Mouse (Mus musculus) urinary bladder, postnatal 25 days (tissue): ENCODE data around the gene Kcnk16.
"Not testable (repeated sequence)": the region's sequence is repeated elsewhere in the genome, so short reads cannot be mapped to it uniquely, and the experiment has no call there.

ENCODE experiments used
- DNase-seq: peaks from one replicate; pipeline ENCODE4 v3.0.0; 2022; ENCODE audit warnings: low spot score

The Kcnk16 gene

DNA sequence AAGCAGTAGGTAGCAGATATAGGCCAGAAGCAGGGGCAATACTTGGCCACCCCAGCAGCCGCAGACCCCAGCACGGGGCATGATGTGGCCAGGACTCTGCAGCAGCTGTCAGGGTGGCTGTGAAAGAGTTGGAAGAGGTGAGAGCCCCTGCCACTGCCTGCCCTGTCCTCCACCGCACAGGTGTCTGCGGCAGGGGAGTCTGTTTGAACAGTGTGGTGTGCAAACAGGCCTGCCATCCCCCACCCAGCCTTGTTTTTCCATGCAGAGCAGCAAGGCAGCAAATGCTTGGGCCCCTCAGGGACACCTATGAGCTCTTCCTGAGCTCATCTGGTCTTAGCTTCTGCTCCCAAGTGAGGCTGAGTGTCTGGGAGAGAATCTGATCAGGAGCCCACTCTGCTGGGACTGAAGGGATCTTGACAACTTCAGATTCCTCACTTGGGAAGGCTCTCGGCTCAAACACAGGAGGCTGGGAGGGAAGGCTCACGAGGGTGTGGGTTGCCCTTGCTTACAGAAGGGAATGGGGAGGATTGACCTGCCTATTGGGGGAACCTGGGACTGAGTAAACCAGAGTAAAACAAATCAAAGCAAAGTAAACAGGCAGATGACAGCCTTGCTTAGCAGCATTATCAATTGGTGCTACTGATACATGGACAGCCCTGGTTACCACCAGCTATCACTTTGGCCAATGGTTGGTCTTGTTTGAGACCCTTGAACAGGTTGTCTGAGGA lies at the start of gene Kcnk16:
Gene Kcnk16 (minus strand): TSS at position 118 of the 728 bp plus-strand sequence.
- DNase-seq, result no peak

DNA sequence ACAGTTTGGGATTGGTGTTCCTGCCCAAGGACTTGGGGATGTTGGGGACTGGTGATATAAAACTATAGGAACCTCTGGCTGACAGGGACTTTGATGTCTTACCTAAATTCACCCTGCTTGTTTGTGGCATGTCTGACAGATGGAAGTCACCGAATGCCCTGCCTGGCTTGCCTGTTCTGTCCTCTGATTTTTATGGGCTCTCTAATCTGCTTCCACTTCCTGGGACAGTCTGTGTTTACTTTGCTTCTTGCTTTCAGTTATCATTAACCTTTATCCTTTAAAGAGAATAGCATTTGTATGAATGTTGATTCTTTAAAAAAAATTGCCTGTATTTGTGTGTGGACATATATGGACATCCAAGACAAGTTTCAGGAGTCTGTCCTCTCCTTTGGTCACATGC lies 46.1 kb upstream of the Kcnk16 start:
- no peak for DNase-seq

DNA sequence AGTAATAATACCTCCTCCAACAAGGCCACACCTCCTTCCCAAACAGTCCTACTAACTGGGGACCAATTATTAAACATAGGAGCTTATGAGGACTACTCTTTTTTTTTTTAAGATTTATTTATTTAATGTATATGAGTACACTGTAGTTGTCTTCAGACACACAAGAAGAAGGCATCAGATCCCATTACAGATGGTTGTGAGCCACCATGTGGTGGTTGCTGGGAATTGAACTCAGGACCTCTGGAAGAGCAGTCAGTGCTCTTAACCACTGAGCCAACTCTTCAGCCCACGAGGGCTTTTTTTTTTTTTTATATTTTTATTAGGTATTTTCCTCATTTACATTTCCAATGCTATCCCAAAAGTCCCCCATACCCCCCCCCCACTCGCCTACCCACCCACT lies 36.1 kb upstream of the Kcnk16 start:
- DNase-seq, result not testable (repeated sequence)

DNA sequence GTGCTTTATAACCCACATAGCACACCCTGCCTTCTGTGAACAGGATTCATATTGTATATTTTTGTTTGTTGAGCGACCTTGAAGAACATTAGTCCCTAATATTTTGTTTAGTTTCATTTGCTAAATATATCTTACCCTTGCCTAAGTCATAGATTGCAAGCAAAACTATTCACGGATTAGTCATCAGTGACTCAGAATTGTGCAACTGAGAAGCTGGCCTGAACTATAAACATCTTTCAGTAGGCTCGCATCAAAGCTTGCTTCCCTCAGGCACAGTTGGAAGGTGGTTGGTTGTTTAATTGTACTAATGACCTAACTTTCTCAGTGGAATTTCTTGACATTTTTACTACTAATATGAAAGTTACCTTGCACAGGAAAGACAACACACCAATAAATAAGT lies 29.1 kb upstream of the Kcnk16 start:
- DNase-seq, result no peak

DNA sequence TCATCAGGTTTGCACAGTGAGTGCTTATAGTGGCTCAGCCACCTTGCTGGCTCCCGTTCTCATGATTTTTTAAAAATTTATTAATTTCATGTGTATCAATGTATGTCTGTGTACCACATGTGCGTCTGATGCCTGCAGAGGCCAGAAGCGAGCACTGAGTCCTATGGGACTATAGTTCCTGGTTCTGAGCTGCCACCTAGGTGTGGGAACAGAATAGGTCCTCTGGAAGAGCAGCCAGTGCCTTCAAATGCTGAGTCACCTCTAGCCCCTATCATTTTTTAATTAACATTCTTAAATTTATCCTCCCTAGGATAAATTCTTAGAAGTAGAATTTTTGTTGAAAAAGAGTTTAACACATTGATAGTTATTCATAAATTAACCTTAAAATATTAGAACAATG lies 28.6 kb upstream of the Kcnk16 start:
- no peak for DNase-seq

DNA sequence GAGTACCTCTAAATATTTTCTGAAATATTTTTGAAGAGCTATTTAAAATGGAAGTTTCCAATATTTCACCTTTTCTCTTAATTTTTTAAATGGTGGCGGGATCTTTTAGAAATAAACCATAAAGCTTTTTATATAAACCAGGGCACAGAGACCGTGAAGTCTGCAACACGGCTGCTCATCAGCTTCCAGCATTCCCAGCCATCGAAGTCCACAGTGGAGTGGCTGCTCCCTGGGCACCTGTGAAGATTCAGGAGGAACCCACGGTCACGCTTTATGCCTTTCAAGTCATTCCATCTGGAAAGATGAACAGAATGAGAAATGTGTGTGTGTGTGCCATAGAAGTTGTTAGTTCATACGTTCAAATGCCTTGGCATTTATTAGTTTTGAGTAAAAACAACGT lies 25.9 kb upstream of the Kcnk16 start:
- no peak for DNase-seq

DNA sequence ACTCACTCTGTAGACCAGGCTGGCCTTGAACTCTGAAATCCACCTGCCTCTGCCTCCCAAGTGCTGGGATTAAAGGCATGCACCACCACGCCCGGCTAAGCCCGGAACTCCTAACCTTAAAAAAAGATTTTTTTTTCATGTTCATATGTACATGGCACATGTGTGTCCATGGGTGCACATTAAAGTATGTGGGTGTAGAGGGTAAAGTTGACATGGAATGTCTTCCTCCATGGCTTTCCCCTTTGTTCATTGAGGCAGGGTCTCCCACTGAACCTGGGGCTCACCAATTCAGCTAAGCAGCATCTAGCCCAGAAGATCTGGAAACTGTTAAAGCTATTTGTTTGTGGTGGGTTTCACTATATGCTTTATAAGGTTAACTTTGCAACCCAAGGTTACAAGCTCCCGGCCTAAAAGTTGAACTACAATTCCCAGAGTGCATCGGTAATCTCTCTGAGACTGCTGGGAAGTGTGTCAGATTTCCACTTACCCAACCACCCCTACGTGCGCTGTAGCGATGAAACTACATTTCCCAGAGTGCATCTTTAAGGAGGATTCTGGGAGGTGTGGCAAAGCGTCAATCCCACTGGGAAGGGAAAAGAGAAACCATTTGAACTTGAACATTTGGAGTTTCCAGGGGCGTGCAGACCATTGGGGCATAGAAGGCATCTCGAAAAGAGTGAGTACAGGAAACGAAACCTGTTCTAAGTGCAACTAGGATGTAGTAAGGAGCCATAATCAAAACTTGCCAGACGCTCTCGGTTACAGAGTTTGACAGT lies 25.3 kb upstream of the Kcnk16 start, which contains the start of gene Nudt13:
Gene Nudt13 (plus strand): TSS at position 581 of the 776 bp plus-strand sequence.
- peak; percentile 59 for DNase-seq

DNA sequence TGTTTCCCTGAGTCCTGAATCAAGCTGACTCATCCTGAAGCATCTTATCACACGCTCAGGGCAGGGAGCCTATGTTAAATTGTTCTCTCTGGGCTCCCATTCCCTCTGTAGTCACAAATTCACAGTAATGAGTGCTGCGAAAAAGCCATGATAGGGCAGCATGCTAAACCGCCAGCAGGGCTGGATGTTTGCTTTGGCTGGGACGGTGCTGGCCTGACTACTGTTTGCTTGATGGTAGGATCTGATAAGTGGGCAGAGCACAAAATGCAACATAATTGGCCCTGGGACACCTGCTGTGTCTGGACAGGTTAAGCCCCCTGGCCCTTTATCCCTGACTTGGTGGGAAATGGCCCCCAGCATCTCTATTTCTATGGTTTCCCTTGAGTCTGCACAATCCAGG lies 22.4 kb upstream of the Kcnk16 start:
- DNase-seq, result no peak

DNA sequence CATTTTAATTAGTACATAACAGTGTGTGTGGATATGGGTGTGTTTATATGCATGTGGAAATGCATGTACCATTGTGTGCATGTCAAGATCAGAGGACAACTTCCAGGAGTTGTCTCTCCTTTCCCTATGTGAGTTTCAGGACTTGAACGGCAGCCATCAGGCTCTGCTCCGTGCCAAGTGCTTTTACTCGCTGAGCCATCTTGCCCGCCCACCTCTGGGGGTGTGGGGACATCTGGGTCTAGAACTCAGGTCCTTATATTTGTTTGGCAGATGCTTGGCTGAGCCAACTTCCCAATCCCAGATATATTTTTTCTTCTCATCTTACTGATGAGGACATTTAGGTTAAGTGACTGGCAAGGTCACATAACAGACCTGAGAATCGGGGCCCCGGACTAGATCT lies 578 bp downstream of the Kcnk16 start:
- no peak for DNase-seq

DNA sequence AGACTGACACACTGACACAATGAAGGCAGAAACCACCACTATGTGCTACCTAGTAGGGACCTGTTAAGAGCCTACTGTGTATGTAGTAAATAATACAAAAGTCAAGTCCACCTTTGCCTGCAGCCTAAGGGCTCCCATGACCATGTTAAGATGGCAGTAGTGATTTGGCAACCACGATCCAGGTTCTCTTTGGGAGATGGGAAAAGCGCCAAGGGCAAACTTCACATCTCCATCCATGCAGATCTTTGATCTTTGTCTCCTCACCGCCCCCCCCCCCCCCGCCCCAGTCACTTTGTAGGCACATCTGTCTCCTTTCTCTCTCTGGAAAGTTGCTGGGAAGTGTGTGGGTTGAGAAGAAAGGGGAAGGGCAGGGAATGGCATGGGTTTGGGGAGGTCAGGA lies 6.7 kb downstream of the Kcnk16 start:
- DNase-seq, result no peak

DNA sequence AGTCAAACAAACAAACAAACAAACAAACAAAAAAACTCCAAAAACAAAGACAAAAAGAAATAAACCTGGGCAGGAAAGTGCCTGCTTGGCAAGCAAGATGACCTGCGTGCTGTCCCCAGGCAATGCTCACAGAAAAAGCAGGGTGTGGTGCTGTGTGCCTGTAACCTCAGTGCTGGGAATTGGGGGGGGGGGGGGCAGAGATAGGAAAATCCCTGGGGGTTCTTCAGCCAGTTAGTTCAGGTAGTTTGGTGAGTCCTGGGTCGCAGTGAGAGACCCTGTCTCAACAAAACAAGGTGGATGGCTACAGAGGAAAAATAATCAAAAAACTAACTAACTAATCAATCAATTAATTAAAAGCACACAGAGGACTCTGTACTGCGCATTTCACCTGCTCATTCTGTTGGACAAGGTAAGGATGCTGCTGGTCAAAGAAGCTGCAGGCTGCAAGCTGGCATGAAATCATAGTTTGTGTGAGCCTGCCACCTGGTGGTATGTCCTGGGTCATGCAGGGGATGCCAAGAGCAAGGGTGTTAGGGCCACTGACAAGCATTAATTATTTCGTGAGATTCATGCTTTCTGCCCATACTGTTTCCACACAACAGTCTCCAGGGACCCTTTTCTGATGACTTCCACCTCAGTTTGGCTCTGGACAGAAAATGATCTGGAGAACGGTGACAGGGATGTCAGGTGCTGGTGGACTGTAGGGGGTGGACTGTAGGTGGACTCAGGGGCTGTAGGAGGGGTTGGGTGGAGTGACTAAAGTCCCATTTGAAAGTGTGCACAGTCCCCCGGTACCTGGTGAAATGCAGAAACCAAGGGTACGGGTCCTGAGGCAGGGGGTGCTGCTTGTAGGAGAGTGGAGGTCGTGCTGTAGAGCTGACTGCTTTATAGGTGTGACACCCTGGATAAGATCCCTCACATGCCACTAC lies 10.6 kb downstream of the Kcnk16 start:
- peak; percentile 81 for DNase-seq

DNA sequence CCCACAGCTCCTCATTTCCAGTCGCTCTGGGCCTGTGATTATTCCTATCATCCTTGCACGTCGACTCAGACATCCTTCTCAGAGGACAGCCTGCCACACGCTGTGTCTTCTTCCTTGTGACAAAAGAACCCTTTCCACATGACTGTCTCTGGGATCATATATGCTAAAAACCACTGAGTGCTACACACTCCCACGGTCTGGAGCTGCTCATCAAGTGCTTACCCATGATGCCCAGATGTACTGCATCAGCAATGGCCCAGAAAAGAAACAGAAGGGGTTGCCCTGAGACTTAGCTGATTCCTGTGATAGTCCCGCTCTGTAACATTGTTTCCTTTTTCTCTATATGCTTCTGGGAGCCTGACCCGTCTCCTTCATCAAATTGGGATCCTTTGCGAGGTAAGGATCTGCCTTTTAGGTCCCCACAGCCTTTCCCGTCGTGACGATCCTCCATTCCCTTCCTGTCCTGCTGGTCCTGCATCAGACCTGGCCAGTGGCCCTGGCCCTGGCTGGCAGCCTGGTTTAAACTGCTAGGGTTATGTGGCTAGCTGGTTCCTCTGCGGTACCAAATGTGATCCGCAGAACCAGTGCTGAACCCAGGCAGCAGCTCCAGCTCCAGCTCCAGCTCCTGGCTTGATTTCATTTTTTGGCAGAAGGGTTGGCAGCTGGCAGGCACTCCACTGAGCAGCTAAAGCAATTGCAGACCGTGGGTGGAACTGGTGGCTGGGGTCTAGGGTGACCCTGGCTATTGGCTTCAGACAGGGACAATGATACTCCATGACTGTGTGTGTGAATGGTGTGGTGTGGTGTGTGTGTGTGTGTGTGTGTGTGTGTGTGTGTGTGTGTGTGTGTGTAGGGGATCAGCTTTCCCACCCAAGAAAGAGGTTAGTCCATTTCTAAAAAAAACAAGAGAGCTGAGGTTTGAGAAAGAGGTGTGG lies 18.5 kb downstream of the Kcnk16 start:
- DNase-seq, result no peak

DNA sequence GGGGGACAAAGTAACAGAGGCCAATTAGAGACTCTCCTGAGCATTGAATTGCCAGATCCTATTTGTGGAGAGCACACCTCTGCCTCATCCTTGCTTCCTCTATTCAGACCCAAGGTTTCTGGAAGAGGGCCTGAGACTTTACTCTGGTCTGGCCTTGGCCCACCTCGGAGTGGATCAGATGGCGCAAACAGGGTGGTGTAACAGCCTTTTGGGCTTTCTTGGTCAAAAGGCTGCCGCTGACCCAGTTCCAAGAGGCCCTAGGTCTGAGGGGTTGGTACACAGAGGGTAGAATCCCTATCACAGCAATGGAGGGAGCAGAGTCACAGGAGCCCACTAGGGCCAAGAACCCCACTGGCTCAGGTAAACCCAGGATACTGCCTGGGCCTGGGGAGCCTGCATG lies 21.0 kb downstream of the Kcnk16 start:
- DNase-seq, result no peak

DNA sequence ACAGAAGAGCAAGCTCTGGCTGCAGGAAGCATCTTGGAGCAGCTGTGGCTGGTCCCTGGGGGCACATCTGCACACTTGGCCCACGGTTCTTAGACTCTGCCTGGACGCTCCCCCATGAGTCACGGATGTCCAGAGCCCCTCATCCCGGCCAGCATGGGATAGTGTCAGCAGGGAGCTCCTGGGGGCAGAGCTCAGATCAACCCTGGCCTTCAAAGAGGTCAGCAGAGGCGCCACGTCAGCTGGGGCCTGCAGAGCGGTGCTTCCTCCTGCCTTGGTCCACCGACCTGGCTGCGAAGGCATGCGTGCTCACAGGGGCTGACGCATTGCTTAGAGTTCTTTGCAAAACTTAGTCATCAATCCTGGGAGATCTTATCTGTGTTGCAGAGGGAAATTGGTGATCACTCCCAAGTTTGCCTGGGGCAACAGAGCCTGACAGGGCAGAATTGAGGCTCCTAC lies 22.2 kb downstream of the Kcnk16 start:
- DNase-seq, result peak; percentile 34

DNA sequence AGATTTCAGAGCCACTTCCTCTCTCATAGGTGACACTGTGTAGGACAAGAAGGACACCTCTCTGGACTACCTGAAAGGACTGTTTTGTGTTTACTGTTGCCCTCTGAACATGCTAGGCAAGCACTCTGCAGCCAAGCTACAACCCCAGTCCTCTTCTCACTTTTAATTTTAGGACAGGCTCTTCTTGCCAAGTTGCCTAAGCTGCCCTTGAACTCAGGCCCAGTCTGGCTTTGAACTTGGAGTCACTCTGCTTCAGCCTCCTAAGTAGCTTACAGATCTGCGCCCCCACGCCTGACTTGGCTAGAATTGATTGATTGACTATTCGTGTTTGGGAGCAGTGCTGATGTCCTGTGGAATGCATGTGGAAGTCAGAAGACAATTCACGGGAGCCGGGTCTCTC lies 23.1 kb downstream of the Kcnk16 start:
- no peak for DNase-seq

DNA sequence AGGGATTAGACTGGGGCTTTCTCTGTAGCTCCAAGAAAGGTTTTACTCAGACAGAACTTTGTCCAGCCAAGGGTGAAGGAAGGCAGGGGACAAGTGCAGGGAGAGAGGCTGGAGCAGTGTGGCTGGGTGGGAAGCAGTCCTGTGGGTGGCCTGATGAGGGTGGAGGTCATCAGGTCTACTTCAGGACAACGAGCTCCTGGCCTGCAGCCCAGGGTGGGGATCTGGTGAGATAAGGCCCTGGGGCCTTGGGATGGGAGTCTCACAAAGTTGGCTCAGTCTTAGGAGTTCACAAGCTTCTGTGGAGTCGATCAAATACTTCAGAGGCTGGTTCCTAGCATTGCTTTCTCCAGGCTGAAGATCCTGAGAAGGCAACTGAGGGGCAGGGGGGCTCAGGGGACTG lies 23.7 kb downstream of the Kcnk16 start:
- no peak for DNase-seq

DNA sequence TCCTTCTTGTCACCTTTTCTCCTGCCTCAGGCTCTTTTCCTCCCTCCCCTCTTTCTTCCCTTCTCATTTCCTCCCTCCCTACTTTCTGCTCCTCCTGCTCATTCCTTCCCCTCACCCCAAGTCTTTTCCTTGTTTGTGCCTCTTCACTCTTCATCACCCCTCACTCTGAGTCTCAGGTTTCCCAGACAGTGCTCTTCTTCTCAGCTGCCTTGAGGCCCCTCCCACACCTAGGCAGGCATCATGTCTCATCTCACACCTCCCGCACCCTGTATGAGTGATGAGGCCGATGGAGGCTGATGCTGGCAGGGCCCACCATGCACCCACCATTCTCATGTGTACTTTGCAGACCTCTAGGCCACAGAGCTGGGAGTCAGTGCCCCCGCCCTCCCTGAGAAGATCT lies 25.8 kb downstream of the Kcnk16 start:
- no peak for DNase-seq

DNA sequence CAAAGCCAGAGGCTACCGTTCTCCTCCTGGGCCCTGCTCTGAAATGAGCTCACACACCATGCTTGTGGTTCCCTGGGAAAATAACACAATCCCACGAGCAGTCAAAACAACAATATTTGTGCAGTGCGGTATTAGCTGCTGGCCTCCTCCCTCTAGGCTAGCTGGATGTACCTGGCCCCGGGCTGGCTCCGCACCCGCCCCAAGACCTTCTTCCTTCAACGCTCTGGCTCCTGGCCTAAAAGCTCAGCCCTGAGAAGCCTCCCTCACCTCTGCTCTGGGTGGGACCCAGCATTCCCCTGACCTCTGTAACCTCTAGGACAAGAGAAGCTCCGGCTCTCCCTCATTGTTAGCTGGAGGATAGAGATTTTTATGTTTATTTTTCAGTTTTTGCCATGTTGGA lies 26.5 kb downstream of the Kcnk16 start:
- no peak for DNase-seq

DNA sequence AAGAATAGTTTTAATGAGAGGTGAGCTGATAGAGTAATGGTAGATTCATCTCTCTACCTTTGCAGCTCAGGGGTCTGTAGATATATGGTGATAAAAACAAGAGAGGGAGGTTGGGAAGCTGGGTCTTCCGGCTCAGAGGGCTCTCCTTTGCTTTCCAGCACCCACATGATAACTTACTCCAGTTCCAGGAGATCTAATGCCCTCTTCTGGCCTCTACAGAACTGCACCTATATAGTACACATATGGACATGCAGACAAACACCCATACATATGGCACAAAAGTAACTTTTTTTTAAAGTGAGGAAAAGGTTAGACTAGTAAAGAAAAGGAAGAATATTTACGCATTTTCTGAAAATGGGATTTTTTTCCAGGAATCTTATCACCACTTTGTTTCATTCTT lies 34.6 kb downstream of the Kcnk16 start:
- DNase-seq, result no peak

DNA sequence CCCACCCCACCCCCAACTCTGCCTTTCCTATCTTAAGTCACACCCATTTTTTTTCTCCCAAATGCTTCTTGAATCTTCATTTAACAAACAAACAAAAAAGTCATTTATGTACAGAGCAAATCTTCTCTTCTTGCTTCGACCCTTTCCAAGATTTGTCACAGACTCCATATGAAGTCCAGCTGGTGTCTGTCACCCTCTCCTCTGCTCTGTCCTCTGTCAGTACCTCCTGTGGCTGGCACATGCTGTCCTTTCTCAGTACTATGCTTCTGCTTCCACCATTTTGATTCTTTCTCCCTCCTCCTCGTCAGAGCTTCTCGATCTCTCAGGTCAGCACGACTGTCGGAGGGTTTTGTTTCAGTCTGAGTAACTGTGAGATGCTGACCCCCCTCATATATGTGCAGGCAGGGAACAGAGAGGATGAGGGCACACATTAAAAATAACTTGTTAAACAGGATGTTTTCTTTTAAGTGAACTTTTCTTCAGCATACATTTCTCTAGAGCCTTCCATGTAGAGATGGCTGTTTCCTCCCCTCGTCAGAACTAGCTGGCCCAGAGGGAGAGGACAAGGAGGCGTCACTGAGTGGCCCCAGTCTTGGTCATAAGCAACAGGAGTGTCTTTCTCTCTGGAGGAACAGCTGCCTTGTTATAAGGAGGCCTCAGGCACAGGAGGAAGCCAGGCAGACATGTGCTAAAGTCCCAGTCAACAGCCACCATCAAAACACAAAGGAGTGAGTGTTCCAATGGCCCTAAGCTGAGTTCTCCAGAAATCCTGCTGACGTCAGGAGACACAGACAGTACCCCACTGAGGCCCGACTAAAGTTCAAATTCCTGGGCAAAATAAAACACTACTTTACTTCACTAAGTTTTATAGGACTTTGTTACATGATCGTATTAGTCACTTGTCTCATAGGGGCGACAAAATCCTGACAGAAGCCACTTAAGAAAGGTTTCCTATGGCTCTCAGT lies 35.7 kb downstream of the Kcnk16 start:
- DNase-seq, result no peak
